Mouse (Mus musculus) 3134 (cell line): ENCODE measurements around the gene Olfr419.

Source experiments
- DNase-seq: peaks from one replicate; pipeline ENCODE4 v3.0.0-alpha.2; 2011; ENCODE audit warnings: low spot score; ENCODE audit not compliant: insufficient read length; ENCODE audit errors: extremely low read depth

Gene Olfr419

DNA sequence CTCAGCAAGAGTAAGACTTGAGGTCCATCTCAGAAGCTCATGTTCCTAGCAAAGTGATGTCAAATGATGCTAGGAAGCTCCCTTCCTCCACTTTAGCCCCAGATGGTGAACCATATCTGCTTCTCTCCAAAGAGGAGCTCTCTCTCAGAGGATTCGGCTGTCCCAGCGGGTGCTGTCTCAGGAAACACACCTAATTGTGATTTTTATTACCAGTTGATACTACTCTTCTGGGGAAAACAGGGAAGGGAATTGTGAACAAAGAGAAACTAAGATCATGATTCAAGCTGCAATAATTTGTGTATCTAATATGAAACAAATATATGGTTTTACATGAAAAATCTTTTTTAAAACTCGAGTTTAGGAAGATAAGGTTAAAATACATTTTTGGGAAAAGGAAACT is at the start of gene Olfr419:
Gene Olfr419, minus strand, starts transcription at position 101 of the 400 bp plus-strand sequence.
- no peak for DNase-seq

DNA sequence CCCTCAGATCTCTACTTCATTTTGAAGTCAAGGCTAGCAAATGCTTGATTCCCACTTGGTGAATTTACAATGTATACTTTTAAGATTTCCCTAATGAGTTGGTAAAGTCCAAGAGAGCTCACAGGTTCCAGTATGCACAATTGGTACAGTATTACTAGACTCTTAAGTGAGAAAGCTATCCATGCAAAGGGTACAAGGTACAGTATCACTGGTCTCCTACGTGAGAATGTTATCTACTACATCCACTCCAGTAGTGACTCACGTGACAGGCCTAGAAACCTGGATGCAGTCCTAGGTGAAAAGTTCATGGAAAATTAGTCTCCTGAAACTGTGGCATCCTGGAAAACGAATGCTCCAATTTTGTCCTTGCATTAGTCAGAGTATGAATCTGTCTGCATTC is 18.8 kb upstream of the Olfr419 start:
- no peak for DNase-seq

DNA sequence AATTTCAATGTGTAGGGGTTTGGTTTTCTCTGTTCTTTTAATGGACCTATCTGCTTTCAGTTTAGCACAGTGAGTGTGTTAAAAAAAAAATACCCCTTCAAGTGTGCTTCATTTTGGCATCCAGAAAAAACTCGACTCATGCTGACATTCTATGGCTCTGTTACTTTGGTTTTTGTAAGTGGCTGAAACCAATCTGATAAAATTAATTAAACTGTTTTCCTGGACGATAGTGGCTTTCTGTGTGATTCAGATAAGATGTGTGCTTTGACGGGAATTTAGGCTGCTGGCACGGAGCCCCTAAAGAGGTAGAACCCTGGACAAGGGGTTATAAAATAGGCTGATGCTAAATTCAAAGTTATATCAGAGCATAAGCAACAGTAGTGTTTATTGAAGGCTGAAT is 17.3 kb upstream of the Olfr419 start:
- DNase-seq = no peak

DNA sequence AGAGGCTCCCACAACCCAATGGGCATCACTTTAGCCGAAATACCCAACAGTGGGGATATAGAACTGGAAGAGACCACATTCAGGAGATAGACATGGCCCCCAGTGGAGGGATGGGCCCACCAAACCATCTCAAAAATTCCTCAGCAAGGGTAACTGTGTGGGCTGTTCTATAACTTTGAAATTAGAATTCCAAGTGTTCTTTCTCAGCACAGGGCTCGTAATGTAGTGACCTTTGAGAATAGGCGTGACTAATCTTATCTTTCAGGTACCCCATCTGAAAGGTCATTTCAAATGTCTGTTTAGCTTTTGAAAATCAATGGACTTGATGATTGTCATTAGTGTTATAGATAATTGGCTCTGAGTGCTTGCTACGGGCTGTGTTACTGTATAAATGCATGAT is 16.0 kb upstream of the Olfr419 start:
- no peak for DNase-seq

DNA sequence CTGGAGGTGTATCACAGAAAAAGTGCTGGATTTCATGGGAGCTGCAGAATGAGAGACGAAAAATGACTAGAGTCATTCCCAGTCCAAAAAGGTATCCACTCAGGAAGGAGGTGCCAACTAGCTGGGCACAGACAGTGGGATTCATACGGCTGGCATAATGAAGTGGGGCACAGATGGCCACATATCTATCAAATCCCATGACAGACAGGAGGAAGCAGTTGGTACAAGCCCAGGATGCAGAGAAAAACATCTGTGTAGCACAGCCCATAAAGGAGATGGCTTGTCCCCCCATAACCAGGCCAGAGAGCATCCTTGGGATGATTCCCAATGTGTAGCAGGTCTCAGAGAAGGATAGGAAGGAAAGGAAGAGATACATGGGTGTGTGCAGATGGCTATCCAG is 1.5 kb downstream of the Olfr419 start:
- DNase-seq = no peak

DNA sequence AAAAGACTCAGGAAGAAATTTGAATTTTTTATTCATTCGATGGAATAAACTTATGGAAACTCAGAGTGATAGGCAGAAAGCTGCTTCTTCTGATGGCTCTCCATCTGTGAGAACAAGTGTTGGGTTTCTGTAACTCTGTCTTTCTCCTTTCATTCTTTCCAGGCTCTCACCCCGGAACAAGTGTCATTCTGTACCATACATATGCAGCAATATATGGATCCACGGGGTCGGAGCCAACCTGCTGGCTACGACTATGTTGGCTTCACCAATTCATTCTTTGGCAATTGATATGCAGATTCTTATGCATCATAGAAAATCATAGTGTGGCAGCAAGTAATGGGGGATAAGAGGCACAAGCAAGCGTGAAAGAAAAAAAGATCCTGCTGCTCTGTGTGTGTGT is 4.7 kb downstream of the Olfr419 start:
- no peak for DNase-seq

DNA sequence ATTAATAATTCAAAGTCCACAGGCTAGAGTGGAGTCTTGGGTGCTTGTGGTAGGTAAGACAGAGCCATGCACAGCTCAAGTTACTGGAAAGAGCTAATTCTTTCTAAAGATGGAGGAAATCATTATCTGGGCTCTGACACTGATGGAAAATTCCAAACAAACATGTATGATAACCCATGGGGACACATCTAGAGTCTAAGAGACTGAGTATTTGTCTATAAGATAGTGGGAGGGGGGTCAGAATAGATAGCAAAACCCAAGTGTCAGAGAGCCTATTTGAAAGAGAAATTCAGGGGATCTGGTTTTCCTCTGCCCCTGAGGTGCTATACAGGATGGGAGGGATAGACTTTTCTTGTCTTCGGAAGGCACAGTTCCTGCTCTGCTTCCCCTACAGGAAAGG is 5.8 kb downstream of the Olfr419 start:
- no peak for DNase-seq

DNA sequence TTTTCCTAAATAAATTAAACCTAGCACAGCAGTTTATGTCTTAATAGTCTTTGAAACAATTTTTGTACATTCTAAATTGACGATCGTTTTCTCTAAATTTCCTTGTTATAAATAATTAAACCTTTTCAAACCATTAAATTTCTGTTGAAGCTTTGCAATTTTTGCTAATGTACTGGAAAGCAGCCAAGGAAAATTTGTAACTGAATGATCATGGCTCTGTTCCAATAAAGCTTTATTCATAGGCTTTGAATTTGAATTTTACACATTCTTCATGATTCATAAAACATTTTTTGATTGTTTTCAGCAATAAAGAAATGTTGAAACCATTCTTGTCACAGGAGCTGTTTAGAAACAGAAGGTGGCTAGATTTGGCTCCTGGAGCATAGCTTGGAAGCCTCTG is 7.2 kb downstream of the Olfr419 start:
- no peak for DNase-seq

DNA sequence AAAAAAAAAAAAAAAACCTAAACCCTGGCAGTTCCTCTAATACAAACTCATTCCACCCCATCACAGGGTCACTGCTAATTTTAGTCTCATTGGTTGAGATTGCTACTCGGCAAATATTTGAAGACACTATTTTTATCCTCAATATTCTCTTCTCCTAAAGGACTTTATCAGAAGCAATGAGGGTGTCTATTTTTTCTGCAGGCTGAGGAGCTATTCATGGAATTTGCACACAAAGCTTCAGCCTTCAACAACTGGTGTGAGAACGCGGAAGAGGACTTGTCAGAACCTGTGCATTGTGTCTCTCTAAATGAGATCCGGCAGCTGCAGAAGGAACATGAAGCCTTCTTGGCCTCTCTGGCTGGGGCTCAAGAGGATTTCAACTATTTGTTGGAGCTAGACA is 11.9 kb downstream of the Olfr419 start:
- DNase-seq = no peak

DNA sequence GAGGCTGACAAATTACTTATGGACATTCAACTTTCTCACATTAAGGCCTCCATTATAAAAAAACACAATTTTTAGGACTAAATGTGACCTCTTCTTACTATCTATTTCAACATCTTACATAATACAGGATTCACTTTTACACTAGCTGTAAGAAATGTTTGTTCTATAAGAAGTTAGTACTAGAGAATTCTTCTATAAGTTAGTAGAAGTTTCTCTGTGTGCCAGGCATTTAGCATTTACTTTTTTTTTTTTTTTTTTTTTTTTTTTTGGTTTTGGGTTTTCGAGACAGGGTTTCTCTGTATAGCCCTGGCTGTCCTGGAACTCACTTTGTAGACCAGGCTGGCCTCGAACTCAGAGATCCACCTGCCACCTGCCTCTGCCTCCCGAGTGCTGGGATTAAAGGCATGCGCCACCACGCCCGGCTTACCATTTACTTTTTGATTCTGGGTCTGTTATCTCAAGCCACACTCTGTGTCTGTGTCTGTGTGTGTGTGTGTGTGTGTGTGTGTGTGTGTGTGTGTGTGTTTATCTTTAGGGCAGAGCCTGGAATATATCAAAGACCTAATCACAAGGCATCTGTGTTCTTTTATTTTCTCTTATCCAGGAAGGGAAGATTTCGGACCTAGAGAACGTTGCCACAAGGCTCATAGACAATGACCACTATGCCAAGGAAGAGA is 35.2 kb downstream of the Olfr419 start:
- DNase-seq = no peak

DNA sequence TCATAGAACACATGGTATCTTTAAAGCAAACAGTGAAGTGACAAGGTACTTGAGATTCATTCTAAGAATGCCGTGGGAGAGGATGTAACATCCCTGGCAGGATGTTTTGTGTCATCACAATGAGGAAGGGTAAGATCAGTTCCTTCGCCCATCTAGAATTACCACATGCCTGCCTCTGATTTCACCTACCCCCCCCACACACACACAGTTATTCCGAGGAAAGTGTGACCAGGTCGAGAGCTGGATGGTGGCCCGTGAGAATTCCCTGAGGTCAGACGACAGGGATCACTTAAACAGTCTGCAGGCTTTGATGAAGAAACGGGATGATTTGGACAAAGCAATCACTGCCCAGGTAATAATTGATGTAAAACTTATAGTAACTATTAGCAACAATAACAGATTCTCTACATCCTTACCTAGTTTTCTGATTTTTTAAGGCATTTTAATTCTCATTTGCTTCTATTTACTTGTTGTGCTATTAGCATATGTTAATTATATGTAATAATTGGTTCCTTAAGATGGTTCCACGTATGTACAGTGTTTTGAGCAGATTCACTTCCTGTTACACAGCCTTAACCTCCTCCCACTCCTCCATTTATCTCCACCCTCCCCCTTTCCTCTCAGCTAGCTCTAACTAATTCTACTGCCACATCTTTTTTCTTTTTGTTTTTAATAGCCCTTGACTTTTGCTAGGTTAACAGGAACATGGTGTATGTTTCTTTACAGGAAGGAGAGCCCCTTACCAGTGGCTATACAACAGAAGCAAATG is 36.4 kb downstream of the Olfr419 start:
- DNase-seq = no peak

DNA sequence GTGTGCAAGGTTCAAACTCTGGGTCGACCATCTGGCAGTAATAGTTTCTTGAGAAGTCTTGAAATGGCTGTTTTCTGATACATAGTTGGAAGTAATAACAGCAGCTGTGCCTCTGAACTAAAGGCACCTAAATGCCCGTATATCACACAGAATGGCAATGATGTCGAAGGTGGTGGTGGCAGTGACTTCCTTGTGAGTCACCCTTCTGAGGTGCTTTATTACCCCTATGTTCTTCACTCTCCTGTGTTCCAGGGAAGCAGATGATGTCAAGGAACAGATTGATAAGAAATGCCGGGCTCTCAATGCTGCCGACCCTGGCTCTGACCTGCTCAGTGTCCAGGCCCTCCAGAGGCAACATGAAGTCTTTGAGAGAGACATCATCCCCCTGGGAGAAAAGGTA is 39.6 kb downstream of the Olfr419 start:
- DNase-seq = no peak

DNA sequence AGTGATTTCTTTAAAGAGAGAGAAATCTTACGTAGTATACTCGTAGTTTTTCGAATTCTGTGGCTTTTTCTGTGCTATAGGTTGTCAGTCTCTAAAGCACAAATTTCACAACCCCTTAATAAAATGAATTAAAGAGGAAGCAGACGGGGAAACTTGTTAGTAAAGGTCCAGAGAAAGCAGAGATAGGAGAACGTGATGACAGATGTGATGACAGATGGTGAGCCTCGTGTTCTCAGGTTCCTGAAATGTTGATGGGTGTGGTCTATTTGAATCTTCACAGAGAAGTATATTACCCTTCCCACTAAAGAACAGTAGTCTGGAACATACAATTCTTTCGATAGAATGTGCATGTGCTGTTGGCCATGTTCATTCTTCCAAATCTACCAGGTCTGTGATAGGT is 47.2 kb downstream of the Olfr419 start:
- DNase-seq = no peak
